8 mouse cellular contexts compared by ENCODE assay signal in the genomic region with DNA sequence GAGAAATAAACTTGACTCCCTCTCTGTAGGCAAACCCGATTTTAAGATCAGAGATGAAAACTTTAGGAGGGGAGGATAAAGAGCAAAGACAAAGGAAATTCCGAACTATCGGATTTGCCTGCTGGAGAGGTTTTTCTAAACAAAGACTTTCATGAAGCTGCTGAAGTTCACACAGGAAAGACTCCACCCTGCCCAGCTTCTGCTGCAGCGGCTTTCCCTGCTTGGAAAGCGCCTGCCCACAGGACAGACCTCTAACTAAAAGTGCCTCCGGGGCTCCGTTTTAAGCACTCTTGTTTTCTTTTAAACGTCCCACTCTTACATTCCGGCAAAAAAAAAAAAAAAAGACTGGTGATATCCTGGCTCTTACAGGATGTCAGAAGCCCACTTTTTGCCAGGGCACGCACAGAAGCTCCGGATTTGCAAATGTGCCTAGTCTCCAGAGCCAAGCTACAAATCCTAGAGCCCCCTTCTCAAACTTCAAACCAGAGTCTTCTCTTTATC. TPM values are rescaled to one million over a fixed set of nuclear protein-coding genes. Genes with fewer than 3 reads are reported as not detected.
DNase-seq lines count a peak whose midpoint lies in the region; ATAC-seq and TF ChIP-seq lines count a peak whose summit lies in the region.

No protein-coding gene starts in this region.

- peaks cover 57% of the 10 kb centered on the region for H3K79me2 ChIP-seq in C2C12 (ENCODE audit: control insufficient read depth, insufficient read depth)
- H3K79me2 ChIP-seq in heart, adult 2 months (replicated peaks; ENCODE audit: control insufficient read depth, insufficient read depth, low read length): no peaks in the 10 kb centered on the region

- H3K36me3 ChIP-seq in C2C12 (ENCODE audit: control insufficient read depth, insufficient read depth): peaks cover 23% of the 10 kb centered on the region
- no peaks in the 10 kb centered on the region for H3K36me3 ChIP-seq in heart, adult 2 months (ENCODE audit: control insufficient read depth, insufficient read depth, low read length)

- H3K4me1 ChIP-seq in heart, adult 2 months (ENCODE audit: control insufficient read depth, insufficient read depth, low read length): peaks cover 2% of the 10 kb centered on the region; the same call in 1 of the 2 replicates

- H3K27ac ChIP-seq in heart, adult 2 months: peak overlapping the region; percentile 79

- intact Hi-C loops in heart, adult 2 months (cut with DNase I): loop anchor here (2.0 kb wide), 1 partner anchor 125 kb away; no protein-coding TSS in a partner anchor

- H3K9ac ChIP-seq in heart, adult 2 months (ENCODE audit: low read depth, low read length): peak overlapping the region; percentile 73; the same call in 1 of the 2 replicates

- TF ChIP-seq CTCF in C2C12 (IDR thresholded peaks at IDR 0.05; ENCODE audit: control insufficient read depth, insufficient read depth, insufficient read length): no peak
- no peak for TF ChIP-seq CTCF in heart, adult 2 months (IDR thresholded peaks at IDR 0.05)

- no peak for ATAC-seq in cerebellum, adult (ENCODE audit: insufficient number of reproducible peaks, low FRiP score, low TSS enrichment)

- H3K4me3 ChIP-seq in C2C12 (ENCODE audit: insufficient read depth, poor library complexity, severe bottlenecking): peak overlapping the region; percentile 82
- peak overlapping the region; percentile 56 for H3K4me3 ChIP-seq in heart, adult 2 months

- no peak for TF ChIP-seq EP300 in heart, adult 2 months (IDR thresholded peaks at IDR 0.05; ENCODE audit: insufficient read depth, low read depth, low read length)

- H3K79me3 ChIP-seq in C2C12 (ENCODE audit: low read depth): peaks cover 54% of the 10 kb centered on the region

- H3ac ChIP-seq in C2C12 (ENCODE audit: control insufficient read depth, insufficient read length, low read depth): peak overlapping the region; percentile 63

- 0 out of 2 replicates have a peak, but pooled peaks have one; percentile 25 for TF ChIP-seq POLR2A in heart, adult 2 months (IDR thresholded peaks at IDR 0.05; ENCODE audit: insufficient read depth, low read depth, low read length)

- WGBS in heart, adult 2 months: 3% methylated on average over 11 of the region's 11 CpGs

- H3K27me3 ChIP-seq in C2C12 (ENCODE audit: control insufficient read depth, insufficient read depth, insufficient read length): no peaks in the 10 kb centered on the region
- no peaks in the 10 kb centered on the region for H3K27me3 ChIP-seq in heart, adult 2 months (ENCODE audit: control insufficient read depth, insufficient read depth, low read length)

- DNase-seq in adipocyte (ENCODE audit: low spot score): peak; percentile 71
- peak; percentile 32 to 38 for DNase-seq in heart, adult 2 months
- DNase-seq in kidney, postnatal 14 days: peak; percentile 23
- DNase-seq in mesoderm, embryonic 11.5 days (ENCODE audit: low read depth, low spot score): peak; percentile 45
- peak; percentile 44 for DNase-seq in testis, postnatal 10 days (ENCODE audit: low spot score)
- no peak for DNase-seq in frontal cortex, postnatal 10 days (ENCODE audit: low spot score in 2 of 2)

TF ChIP-seq in C2C12, 6 proteins besides CTCF, POLR2A, EP300 and RAD21:
- TF ChIP-seq FOSL1 (IDR thresholded peaks at IDR 0.05; ENCODE audit: insufficient read depth, low read length, poor library complexity, severe bottlenecking): no peak
- no peak for TF ChIP-seq MAX (IDR thresholded peaks at IDR 0.05)
- TF ChIP-seq CEBPB (IDR thresholded peaks at IDR 0.05; ENCODE audit: low read depth): no peak
- no peak for TF ChIP-seq USF1 (IDR thresholded peaks at IDR 0.05; ENCODE audit: low read depth)
- no peak for TF ChIP-seq MYOG (IDR thresholded peaks at IDR 0.05; ENCODE audit: control insufficient read depth, extremely low read depth, insufficient read length)
- no peak for TF ChIP-seq MYOD1 (IDR thresholded peaks at IDR 0.05; ENCODE audit: control insufficient read depth, insufficient read length, low read depth)

RNA-seq across cellular contexts. Expression of gene Col5a2, which starts 0.8 kb away (rescaled TPM):
- polyA plus RNA-seq in C2C12 (2012; fragmentation: generic; extraction: Trizol): 100 TPM
- 10 to 100 TPM; 10.9 to 15.8 TPM for total RNA-seq in heart, adult 2 months (2021)
- polyA plus RNA-seq in heart, adult 2 months (2012; rRNA removed): 8.0 and 13.3 TPM in 2 replicates

Comparison
In these comparisons a context has a peak if more than half of its experiments do, and no peak if none do; other contexts are left out.
1. DNase-seq: peak in adipocyte (single experiment), heart, adult 2 months (2 of 2), kidney, postnatal 14 days (single experiment), mesoderm, embryonic 11.5 days (single experiment) and testis, postnatal 10 days (single experiment); none in frontal cortex, postnatal 10 days (0 of 2).